Mouse (Mus musculus): ENCODE results near the gene Ncor2.

Ncor2 gene

GRCm38 (mm10) chr5:125148686-125149085 lies 30.3 kb downstream of the Ncor2 start:
- DNase-seq (ENCODE audit: low spot score in 2 of 2): no peak

GRCm38 (mm10) chr5:125148173-125148572 lies 30.8 kb downstream of the Ncor2 start:
- no peak for DNase-seq (ENCODE audit: low spot score in 2 of 2)

DNA sequence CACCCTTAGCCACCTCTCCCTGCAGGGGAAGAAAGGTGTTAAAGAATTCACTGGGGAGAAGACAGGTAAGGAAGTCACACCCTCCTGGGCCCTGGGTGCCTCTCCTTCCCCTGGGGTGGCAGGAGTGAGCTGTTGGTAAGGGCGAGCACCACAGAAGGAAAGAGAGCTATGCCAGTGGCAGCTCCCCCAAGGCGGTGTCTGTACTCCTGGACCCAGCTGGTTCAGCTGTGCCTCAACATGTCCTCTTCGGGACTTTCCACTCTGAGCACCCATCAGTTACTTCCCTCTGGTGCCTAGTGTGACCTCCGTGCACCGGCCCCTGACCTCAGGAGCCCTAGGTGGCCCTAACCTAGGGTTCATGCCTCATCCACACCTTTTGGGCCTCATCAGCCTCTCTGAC lies 31.9 kb downstream of the Ncor2 start:
- DNase-seq (ENCODE audit: low spot score in 2 of 2): no peak

DNA sequence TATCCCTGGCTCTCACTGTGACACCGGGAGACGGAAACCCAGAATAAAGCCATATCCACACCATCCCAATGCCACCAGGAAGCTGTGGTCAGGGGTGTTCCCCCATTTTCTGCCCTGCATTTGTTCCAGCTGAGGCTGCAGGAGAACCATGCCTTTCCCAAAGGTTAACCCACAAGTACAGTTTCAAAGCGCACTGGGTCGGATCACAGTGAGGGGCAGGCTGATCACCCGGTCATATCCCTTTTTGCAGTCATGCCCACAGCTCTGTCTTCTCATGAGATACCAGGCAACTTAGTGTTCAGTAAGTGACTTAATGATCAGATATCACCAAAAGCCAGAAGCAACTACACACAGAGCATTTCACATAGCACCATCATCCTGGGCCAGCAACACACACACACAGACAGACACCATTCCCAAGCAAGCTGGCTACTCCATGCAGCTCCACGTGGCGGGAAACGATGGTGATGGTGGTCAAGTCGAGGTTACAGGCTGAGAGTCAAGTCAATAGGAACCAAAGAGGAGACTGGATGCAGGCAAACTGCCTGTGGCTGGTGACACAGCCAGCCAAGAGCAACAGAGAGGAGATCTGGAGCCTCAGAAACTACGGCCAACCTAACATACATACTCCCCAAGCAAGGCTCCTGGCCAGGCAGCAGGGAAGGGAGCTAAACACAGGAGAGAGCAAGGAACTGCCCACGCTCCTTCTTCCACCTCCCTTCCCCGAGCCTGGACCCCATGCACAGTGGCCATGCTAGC lies 35.7 kb downstream of the Ncor2 start:
- DNase-seq (ENCODE audit: low spot score in 2 of 2): no peak

- DNase-seq (ENCODE audit: low spot score in 2 of 2): no peak
Measured at GRCm38 (mm10) chr5:125141916-125142315, 37.1 kb downstream of the Ncor2 start.

- no peak for DNase-seq (ENCODE audit: low spot score in 2 of 2)
Measured at GRCm38 (mm10) chr5:125141525-125141880, 37.5 kb downstream of the Ncor2 start.

DNA sequence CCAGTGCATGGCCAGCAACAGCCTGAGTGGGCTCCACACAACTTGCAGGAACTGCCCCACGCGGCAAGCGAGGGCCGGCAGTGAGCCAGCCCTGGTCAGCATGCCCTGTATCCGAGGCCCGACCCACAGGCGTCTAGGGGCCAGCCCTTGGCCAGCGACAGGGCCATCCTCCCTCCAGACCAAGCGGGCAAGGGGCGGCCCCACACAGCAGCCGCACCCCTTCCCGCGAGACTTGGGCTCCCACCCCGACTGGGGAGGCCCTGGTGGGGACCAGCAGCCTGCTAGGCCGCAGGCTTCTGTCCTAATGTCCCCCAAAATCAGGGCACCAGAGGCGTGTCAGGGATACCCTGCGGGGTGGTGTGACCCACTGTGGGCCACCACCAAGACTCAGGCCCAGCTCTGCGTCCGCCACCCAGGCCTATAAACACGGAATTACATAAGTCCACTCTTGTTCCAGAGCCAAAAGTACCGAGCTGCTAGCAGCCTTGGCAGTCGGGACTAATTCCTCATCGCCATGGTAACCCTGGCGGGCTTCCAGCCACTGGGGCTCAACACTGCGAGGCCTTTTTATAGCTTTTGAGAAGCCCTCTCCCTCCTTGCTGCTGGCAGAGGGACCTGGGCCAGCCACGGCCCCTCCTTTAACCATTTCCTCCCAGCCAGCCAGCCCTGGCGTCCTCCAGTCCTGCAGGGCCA lies 38.0 kb downstream of the Ncor2 start:
- peak; percentile 67 to 77 for DNase-seq (ENCODE audit: low spot score in 2 of 2)

GRCm38 (mm10) chr5:125140151-125140699 lies 38.8 kb downstream of the Ncor2 start:
- no peak for DNase-seq (ENCODE audit: low spot score in 2 of 2)

- no peak for DNase-seq (ENCODE audit: low spot score in 2 of 2)
Measured at GRCm38 (mm10) chr5:125139669-125140068, 39.4 kb downstream of the Ncor2 start.

DNA sequence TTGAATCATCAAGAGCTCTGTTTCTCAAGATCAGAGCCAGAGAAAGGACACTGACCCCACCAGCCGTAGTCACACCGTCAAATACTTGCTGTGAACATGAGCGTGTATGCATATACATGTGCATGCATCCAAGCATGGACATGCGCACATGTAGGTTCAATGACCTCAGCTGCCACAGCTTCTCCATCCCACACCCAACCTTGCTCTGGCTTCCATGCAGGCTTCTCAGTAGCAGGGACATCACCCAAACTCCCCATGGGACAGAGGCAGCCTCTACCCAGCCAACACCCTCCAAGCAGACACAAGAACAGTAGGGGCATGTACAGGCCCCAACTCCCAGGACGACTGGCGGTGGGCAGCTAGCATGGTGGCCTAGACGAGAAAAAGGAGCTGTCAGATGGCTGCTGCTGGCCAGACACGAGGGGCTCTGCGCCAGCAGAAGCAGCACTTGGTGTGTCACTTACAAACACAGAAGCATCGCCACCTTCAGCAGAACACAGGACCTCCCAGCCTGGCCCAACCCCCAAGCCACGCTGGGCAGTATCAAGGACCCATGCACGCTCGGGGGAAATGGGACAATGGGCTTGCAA lies 40.1 kb downstream of the Ncor2 start:
- no peak for DNase-seq (ENCODE audit: low spot score in 2 of 2)

GRCm38 (mm10) chr5:125137672-125138285 lies 41.2 kb downstream of the Ncor2 start:
- no peak for DNase-seq (ENCODE audit: low spot score in 2 of 2)

GRCm38 (mm10) chr5:125136996-125137671 lies 41.9 kb downstream of the Ncor2 start:
- peak; percentile 50 to 68 for DNase-seq (ENCODE audit: low spot score in 2 of 2)

- DNase-seq (ENCODE audit: low spot score in 2 of 2): no peak
Measured at GRCm38 (mm10) chr5:125136296-125136995, 42.6 kb downstream of the Ncor2 start.

DNA sequence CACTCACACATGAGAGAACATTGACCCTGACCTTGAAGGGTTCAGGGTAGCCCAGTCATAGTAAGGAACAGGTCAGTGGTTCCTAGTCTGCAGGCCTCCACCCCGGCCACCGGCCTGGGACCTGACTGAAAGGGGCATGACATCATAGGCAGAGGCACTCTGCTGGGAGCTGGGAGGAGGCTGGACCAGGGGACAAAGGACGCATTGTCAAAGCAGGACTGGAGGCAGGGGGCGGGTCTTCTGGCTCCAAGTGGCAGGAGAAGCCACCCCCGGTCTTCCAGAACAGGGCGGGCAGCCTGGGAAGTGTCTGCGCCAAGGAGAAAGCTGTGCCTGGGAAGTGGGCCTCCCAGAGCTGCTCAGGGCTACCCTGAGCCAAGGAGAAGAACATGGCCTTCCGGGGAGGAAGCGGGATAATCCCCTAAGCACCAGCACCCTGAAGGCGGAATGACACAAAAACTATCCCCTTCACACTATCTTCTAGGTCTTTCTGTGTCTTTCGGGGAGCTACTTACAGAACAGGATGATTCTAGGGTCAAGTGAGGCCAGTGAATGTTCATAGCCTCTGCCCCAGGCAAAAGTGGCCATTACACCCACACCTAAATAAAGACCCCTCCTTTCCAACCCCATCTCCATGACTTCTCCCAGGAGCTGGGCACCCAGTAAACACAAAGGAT lies 44.1 kb downstream of the Ncor2 start:
- DNase-seq (ENCODE audit: low spot score in 2 of 2): no peak

- DNase-seq (ENCODE audit: low spot score in 2 of 2): no peak
Measured at GRCm38 (mm10) chr5:125134391-125134790, 44.6 kb downstream of the Ncor2 start.

- DNase-seq (ENCODE audit: low spot score in 2 of 2): no peak
Measured at GRCm38 (mm10) chr5:125133651-125134050, 45.4 kb downstream of the Ncor2 start.

GRCm38 (mm10) chr5:125132566-125133260 lies 46.3 kb downstream of the Ncor2 start:
- no peak for DNase-seq (ENCODE audit: low spot score in 2 of 2)

DNA sequence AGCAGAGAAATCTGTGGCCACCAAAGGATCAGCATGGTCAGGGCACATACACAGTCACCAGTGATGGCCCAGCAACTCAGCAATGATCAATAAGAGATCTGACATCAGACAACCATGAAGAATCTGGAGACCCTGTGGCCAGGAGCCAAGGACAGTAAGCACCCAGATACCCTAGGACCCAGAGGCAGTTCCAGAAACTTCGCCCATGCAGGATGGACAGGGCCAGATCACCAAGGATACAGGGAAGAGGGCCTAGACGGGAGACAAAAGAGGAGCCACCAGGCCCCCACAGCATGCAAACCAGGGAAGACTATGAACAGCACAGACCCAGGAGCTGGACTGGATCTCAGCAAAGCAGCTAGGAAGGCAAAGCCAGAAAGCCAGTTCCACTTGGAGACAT lies 47.0 kb downstream of the Ncor2 start:
- DNase-seq (ENCODE audit: low spot score in 2 of 2): no peak

GRCm38 (mm10) chr5:125130406-125130805 lies 48.6 kb downstream of the Ncor2 start:
- DNase-seq (ENCODE audit: low spot score in 2 of 2): no peak

DNA sequence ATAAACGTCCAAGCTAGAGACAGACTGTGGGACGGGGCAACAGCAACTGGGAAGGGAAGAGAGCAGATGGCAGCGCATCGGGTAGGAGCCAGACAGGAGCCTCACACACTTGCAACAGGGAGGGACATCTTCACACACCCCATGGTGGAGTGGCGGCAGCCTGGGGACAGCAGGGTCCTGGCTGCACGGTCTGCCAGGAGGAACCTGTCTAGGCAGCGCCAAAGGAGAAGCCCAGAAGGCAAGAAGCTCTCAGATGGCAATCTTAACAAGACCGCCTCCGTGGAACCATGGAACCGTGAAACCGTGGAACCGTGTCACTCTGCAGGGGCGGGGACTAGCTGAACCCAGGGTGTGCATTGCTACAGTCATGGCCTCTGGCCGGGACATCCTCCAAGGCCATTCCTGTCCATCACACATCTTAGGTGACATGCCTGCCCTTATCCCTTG lies 50.1 kb downstream of the Ncor2 start:
- DNase-seq (ENCODE audit: low spot score in 2 of 2): no peak
